ENCODE assay signal across 8 mouse cellular contexts in genomic region chr9:54502111-54502495, GRCm38 (mm10). TPM values are rescaled to one million over a fixed set of nuclear protein-coding genes. Genes with fewer than 3 reads are reported as not detected.
DNase-seq lines count a peak whose midpoint lies in the region; ATAC-seq and TF ChIP-seq lines count a peak whose summit lies in the region.

No protein-coding gene starts in this region.

- DNase-seq in heart, postnatal 10 days, result no peak
- no peak for DNase-seq in liver, embryonic 13.5 days
- no peak for DNase-seq in T-cell, adult 2 months (ENCODE audit: low spot score)
- DNase-seq in yolk sac, embryonic 10.5 days (ENCODE audit: low spot score), result no peak
- DNase-seq in adrenal gland, adult 18-20 months (ENCODE audit: low spot score in 2 of 2), result no peak

- H3K27ac ChIP-seq in heart, embryonic 11.5 days (ENCODE audit: low read depth, low read length), result no peak overlapping the region; the same call in 1 of the 2 replicates
- 0 out of 2 replicates have a peak overlapping the region, but pooled peaks have one; percentile 86 for H3K27ac ChIP-seq in forebrain, embryonic 13.5 days
- no peak overlapping the region for H3K27ac ChIP-seq in liver, embryonic 13.5 days

- H3K79me2 ChIP-seq in C2C12 (ENCODE audit: control insufficient read depth, insufficient read depth), result no peaks in the 10 kb centered on the region

- H3K4me1 ChIP-seq in heart, embryonic 11.5 days (ENCODE audit: control insufficient read depth, insufficient read depth, low read length), result no peaks in the 10 kb centered on the region
- H3K4me1 ChIP-seq in forebrain, embryonic 13.5 days, result peaks cover 28% of the 10 kb centered on the region
- 0 out of 2 replicates have a peak, but pooled peaks cover 4% of the 10 kb centered on the region for H3K4me1 ChIP-seq in liver, embryonic 13.5 days (replicated peaks)

- TF ChIP-seq CTCF in C2C12 (IDR thresholded peaks at IDR 0.05; ENCODE audit: control insufficient read depth, insufficient read depth, insufficient read length), result no peak

- H3K36me3 ChIP-seq in heart, embryonic 11.5 days (ENCODE audit: control insufficient read depth, insufficient read depth, low read length), result no peaks in the 10 kb centered on the region
- no peaks in the 10 kb centered on the region for H3K36me3 ChIP-seq in C2C12 (ENCODE audit: control insufficient read depth, insufficient read depth)
- no peaks in the 10 kb centered on the region for H3K36me3 ChIP-seq in forebrain, embryonic 13.5 days (ENCODE audit: poor library complexity, severe bottlenecking)
- no peaks in the 10 kb centered on the region for H3K36me3 ChIP-seq in liver, embryonic 13.5 days

- intact Hi-C loops in heart, postnatal 10 days (cut with DNase I), result loop anchor here (5.0 kb wide), 1 partner anchor 85 kb away; the partner anchor contains the start of gene Idh3a

- H3K79me3 ChIP-seq in C2C12 (ENCODE audit: low read depth), result no peaks in the 10 kb centered on the region

- no peaks in the 10 kb centered on the region for H3K9me3 ChIP-seq in heart, embryonic 11.5 days (replicated peaks; ENCODE audit: control insufficient read depth, low read length)
- no peaks in the 10 kb centered on the region for H3K9me3 ChIP-seq in forebrain, embryonic 13.5 days (replicated peaks)
- H3K9me3 ChIP-seq in liver, embryonic 13.5 days (replicated peaks), result no peaks in the 10 kb centered on the region

- H3K9ac ChIP-seq in heart, embryonic 11.5 days (ENCODE audit: low read depth, low read length), result peak overlapping the region; percentile 81; the same call in 1 of the 2 replicates
- peak overlapping the region; percentile 88 for H3K9ac ChIP-seq in forebrain, embryonic 13.5 days
- no peak overlapping the region; the same call in 1 of the 2 replicates for H3K9ac ChIP-seq in liver, embryonic 13.5 days

- 0 out of 2 replicates have a peak, but pooled peaks cover 6% of the 10 kb centered on the region for H3K27me3 ChIP-seq in heart, embryonic 11.5 days (ENCODE audit: control insufficient read depth, insufficient read depth, low read length)
- H3K27me3 ChIP-seq in C2C12 (ENCODE audit: control insufficient read depth, insufficient read depth, insufficient read length), result peaks cover 33% of the 10 kb centered on the region
- H3K27me3 ChIP-seq in forebrain, embryonic 13.5 days, result peaks cover 6% of the 10 kb centered on the region; the same call in 1 of the 2 replicates
- H3K27me3 ChIP-seq in liver, embryonic 13.5 days, result peaks cover 51% of the 10 kb centered on the region

- H3ac ChIP-seq in C2C12 (ENCODE audit: control insufficient read depth, insufficient read length, low read depth), result peak overlapping the region; percentile 47

- ATAC-seq in heart, embryonic 11.5 days (replicated peaks; ENCODE audit: insufficient number of reproducible peaks, low FRiP score, low TSS enrichment), result no peak
- ATAC-seq in forebrain, embryonic 13.5 days, result no peak
- peak; percentile 27; the same call in 1 of the 2 replicates for ATAC-seq in liver, embryonic 13.5 days (ENCODE audit: low read depth)

- peak overlapping the region; percentile 87 for H3K4me3 ChIP-seq in heart, embryonic 11.5 days (ENCODE audit: low read depth, low read length)
- H3K4me3 ChIP-seq in C2C12 (ENCODE audit: insufficient read depth, poor library complexity, severe bottlenecking), result no peak overlapping the region
- H3K4me3 ChIP-seq in forebrain, embryonic 13.5 days, result peak overlapping the region; percentile 86
- peak overlapping the region; percentile 68 for H3K4me3 ChIP-seq in liver, embryonic 13.5 days (replicated peaks)

- H3K4me2 ChIP-seq in heart, embryonic 11.5 days, result peak overlapping the region; percentile 87
- H3K4me2 ChIP-seq in forebrain, embryonic 13.5 days, result peak overlapping the region; percentile 77
- H3K4me2 ChIP-seq in liver, embryonic 13.5 days, result peak overlapping the region; percentile 84

- WGBS in heart, embryonic 11.5 days (ENCODE audit: insufficient replicate concordance), result 7% methylated on average over 13 of the region's 13 CpGs
- WGBS in forebrain, embryonic 13.5 days, result 2% methylated on average over 13 of the region's 13 CpGs
- 7% methylated on average over 13 of the region's 13 CpGs for WGBS in liver, embryonic 13.5 days (ENCODE audit: insufficient replicate concordance)

TF ChIP-seq in C2C12, 6 proteins besides CTCF, POLR2A, EP300 and RAD21:
- TF ChIP-seq MAX (IDR thresholded peaks at IDR 0.05) (no peak), USF1 (IDR thresholded peaks at IDR 0.05; ENCODE audit: low read depth) (no peak), CEBPB (IDR thresholded peaks at IDR 0.05; ENCODE audit: low read depth) (no peak), MYOG (IDR thresholded peaks at IDR 0.05; ENCODE audit: control insufficient read depth, extremely low read depth, insufficient read length) (no peak), MYOD1 (IDR thresholded peaks at IDR 0.05; ENCODE audit: control insufficient read depth, insufficient read length, low read depth) (no peak), FOSL1 (IDR thresholded peaks at IDR 0.05; ENCODE audit: insufficient read depth, low read length, poor library complexity, severe bottlenecking) (no peak)

RNA-seq across cellular contexts. Expression of gene Dmxl2, which starts 0.7 kb away (rescaled TPM):
- 7.6 and 12.5 TPM in 2 replicates for polyA plus RNA-seq in heart, embryonic 11.5 days (2014; fragmentation: Nextera tagmentation; extraction: Ambion mirVana)
- total RNA-seq in heart, postnatal 10 days (2021), result 10 to 100 TPM; 19.1 to 22.1 TPM
- 0.25 TPM for polyA plus RNA-seq in C2C12 (2012; fragmentation: generic; extraction: Trizol)
- polyA plus RNA-seq in forebrain, embryonic 13.5 days (2015; fragmentation: Nextera tagmentation; extraction: Ambion mirVana), result 29.1 and 30.0 TPM in 2 replicates
- polyA plus RNA-seq in liver, embryonic 13.5 days (2015; fragmentation: Nextera tagmentation; extraction: Ambion mirVana), result 0.92 and 0.97 TPM in 2 replicates
- total RNA-seq in adrenal gland, adult 18-20 months (2021), result 10 to 100 TPM; 12.9 to 15.1 TPM

RNA-seq across cellular contexts. Expression of gene Sh2d7, which starts 36.7 kb away (rescaled TPM):
- polyA plus RNA-seq in heart, embryonic 11.5 days (2014; fragmentation: Nextera tagmentation; extraction: Ambion mirVana), result not detected in 2 replicates
- not detected for total RNA-seq in heart, postnatal 10 days (2021)
- polyA plus RNA-seq in C2C12 (2012; fragmentation: generic; extraction: Trizol), result 0.01 TPM
- 0.10 and 0.48 TPM in 2 replicates for polyA plus RNA-seq in forebrain, embryonic 13.5 days (2015; fragmentation: Nextera tagmentation; extraction: Ambion mirVana)
- not detected in 2 replicates for polyA plus RNA-seq in liver, embryonic 13.5 days (2015; fragmentation: Nextera tagmentation; extraction: Ambion mirVana)
- total RNA-seq in adrenal gland, adult 18-20 months (2021), result not detected

RNA-seq across cellular contexts. Expression of gene Cib2, which starts 57.9 kb away (rescaled TPM):
- 6.1 TPM in 2 replicates for polyA plus RNA-seq in heart, embryonic 11.5 days (2014; fragmentation: Nextera tagmentation; extraction: Ambion mirVana)
- 10 to 100 TPM in 1 of 2 experiments, 1 to 10 TPM in 1; 2.9 to 11.0 TPM for total RNA-seq in heart, postnatal 10 days (2021)
- polyA plus RNA-seq in C2C12 (2012; fragmentation: generic; extraction: Trizol), result 1.9 TPM
- polyA plus RNA-seq in forebrain, embryonic 13.5 days (2015; fragmentation: Nextera tagmentation; extraction: Ambion mirVana), result 27.0 and 28.9 TPM in 2 replicates
- polyA plus RNA-seq in liver, embryonic 13.5 days (2015; fragmentation: Nextera tagmentation; extraction: Ambion mirVana), result 1.8 and 2.4 TPM in 2 replicates
- 100 to 1,000 TPM in 1 of 2 experiments, 10 to 100 TPM in 1; 53.0 to 105 TPM for total RNA-seq in adrenal gland, adult 18-20 months (2021)
